Mouse (Mus musculus) brain, embryonic 14.5 days (tissue): ENCODE results near the gene Znrf2.

Experiments
- CTCF ChIP-seq: fragments of 200-500 bp; IDR thresholded peaks from 2 replicates; pipeline ENCODE4 v1.5.1; 2012; ENCODE audit warnings: inconsistent platforms, mild to moderate bottlenecking, moderate library complexity, borderline replicate concordance; ENCODE audit not compliant: insufficient read depth, insufficient read length; ENCODE audit errors: extremely low read depth
- POLR2A ChIP-seq: fragments of 200-500 bp; IDR thresholded peaks from 2 replicates; pipeline ENCODE4 v1.6.1; 2012; ENCODE audit warnings: mild to moderate bottlenecking, inconsistent platforms, borderline replicate concordance; ENCODE audit not compliant: poor library complexity, insufficient read depth, insufficient read length, severe bottlenecking; ENCODE audit errors: extremely low read depth

DNA sequence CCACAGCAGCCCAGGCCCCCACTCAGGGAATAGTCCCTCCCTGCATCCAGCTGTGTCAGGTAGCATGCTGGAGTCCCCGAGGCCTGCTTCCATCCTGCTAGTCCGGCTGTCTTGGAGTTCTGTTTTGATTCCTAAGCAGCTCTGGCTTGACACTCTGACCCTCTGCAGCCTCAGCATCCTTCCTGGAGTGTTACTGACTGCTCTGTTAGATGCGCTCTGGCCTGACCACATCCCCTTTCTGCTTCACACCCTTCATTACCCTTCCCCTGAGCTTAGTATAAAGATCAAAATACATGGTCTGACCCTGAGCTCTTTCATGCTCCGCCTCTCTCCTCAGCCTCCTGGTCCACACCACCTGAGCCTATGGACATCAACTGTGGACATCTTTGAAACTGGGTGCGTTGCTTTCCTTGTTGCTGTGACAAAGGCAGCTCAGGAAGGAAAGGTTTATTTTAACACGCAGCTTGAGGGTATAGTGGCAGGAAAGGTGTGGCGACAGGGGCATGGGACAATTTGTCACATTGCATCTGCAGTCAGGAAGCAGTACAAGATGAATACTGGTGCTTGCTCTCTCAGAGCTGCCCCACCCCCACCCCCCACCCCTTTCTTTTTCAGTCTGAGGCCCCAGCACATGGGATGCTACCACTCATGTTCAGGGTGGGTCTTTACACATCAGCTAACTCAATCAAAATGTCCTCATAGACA, 109.2 kb downstream of the Znrf2 start:
- no peak for TF ChIP-seq POLR2A
- no peak for TF ChIP-seq CTCF
